Mouse (Mus musculus) neural tube, embryonic 15.5 days (tissue): ENCODE data around the gene Lamc1. TPM values are rescaled to one million over a fixed set of nuclear protein-coding genes. Genes with fewer than 3 reads are reported as not detected.

ENCODE experiments used
- ATAC-seq: fragments of 200-750 bp; cut with Nextera tagmentation; 2 replicates; pipeline ENCODE4 v1.8.0; 2017; ENCODE audit warnings: mild to moderate bottlenecking, moderate TSS enrichment, moderate library complexity; ENCODE audit not compliant: low FRiP score
- H3K27ac ChIP-seq: fragments of 300-500 bp; sonication (generic); replicated peaks from 2 replicates; pipeline ENCODE4 v1.5.1; 2015; ENCODE audit warnings: mild to moderate bottlenecking, inconsistent platforms
- H3K27me3 ChIP-seq: fragments of 300-500 bp; sonication (generic); replicated peaks from 2 replicates; pipeline ENCODE4 v1.6.1; 2015; ENCODE audit warnings: inconsistent platforms
- H3K36me3 ChIP-seq: fragments of 300-500 bp; sonication (generic); 2 replicates; pipeline ENCODE4 v1.6.1; 2015; ENCODE audit warnings: inconsistent platforms
- H3K4me1 ChIP-seq: fragments of 300-500 bp; sonication (generic); 2 replicates; pipeline ENCODE4 v1.6.1; 2015; ENCODE audit warnings: inconsistent platforms
- H3K4me2 ChIP-seq: fragments of 300-500 bp; sonication (generic); 2 replicates; pipeline ENCODE4 v1.6.1; 2015; ENCODE audit warnings: inconsistent platforms, mild to moderate bottlenecking, moderate library complexity
- H3K4me3 ChIP-seq: fragments of 300-500 bp; sonication (generic); replicated peaks from 2 replicates; pipeline ENCODE4 v1.5.1; 2015; ENCODE audit warnings: mild to moderate bottlenecking, inconsistent platforms
- H3K9ac ChIP-seq: fragments of 300-500 bp; sonication (generic); replicated peaks from 2 replicates; pipeline ENCODE4 v1.6.1; 2015; ENCODE audit warnings: mild to moderate bottlenecking, inconsistent platforms
- H3K9me3 ChIP-seq: fragments of 300-500 bp; sonication (generic); replicated peaks from 2 replicates; pipeline ENCODE4 v1.6.1; 2016; ENCODE audit warnings: inconsistent platforms
- WGBS: fragments of 180-500 bp; shearing (Covaris S2); methylation state at CpG from one replicate; pipeline ENCODE4 v1.1.7; 2015; ENCODE audit warnings: mixed read lengths; 5-methylcytosine and 5-hydroxymethylcytosine counted together
- polyA plus RNA-seq: library from polyadenylated mRNA; unstranded; fragments of >200 nt; fragmentation: Nextera tagmentation; extraction: Ambion mirVana; gene quantifications from 2 replicates; pipeline ENCODE4 v1.2.1, GENCODE M21; 2015

Lamc1 gene
- polyA plus RNA-seq, 1 experiment from 2014 or later = 17.1 TPM

- Histone ChIP-seq H3K27ac (no peak overlapping the region), H3K27me3 (no peaks in the 10 kb centered on the region), H3K4me2 (no peak overlapping the region), H3K4me1 (0 out of 2 replicates have a peak, but pooled peaks cover 11% of the 10 kb centered on the region), H3K9me3 (no peaks in the 10 kb centered on the region), H3K36me3 (no peaks in the 10 kb centered on the region), H3K4me3 (no peak overlapping the region), H3K9ac (no peak overlapping the region)
- no peak for ATAC-seq
- 75% methylated on average over 12 of the region's 12 CpGs for WGBS
These were observed 157.8 kb downstream of the Lamc1 start for GRCm38 (mm10) chr1:153174801-153175200.

- Histone ChIP-seq H3K9ac (no peak overlapping the region), H3K27ac (no peak overlapping the region), H3K9me3 (no peaks in the 10 kb centered on the region), H3K4me2 (no peak overlapping the region), H3K27me3 (no peaks in the 10 kb centered on the region), H3K36me3 (no peaks in the 10 kb centered on the region), H3K4me3 (no peak overlapping the region), H3K4me1 (0 out of 2 replicates have a peak, but pooled peaks cover 11% of the 10 kb centered on the region)
- WGBS = 66% methylated on average over 3 of the region's 3 CpGs
- no peak for ATAC-seq
These were observed 159.3 kb downstream of the Lamc1 start for GRCm38 (mm10) chr1:153173276-153173675.

DNA sequence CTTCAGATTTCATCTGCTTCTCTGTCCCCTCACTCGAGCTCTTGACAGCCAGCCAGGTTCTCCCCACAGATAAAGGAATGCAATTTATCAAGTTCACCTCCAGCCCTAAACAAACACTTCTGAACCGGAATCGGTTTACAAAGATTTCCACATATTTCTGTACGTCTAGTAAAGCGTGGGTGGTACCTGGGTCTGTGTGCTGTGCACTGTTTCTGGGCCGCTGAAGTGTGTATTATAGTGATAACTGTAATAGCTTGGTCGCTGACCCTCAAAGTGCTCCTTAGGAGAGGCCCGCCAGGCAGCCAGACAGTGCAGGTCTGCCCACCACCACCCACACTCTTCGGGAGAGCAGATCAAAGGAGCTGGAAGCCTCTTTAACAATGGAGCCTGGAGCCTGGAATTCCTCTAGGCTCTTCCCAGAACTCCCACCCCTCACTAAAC lies 160.3 kb downstream of the Lamc1 start:
- H3K4me3 ChIP-seq = no peak overlapping the region
- H3K36me3 ChIP-seq = no peaks in the 10 kb centered on the region
- no peaks in the 10 kb centered on the region for H3K9me3 ChIP-seq
- H3K4me2 ChIP-seq = no peak overlapping the region
- 0 out of 2 replicates have a peak, but pooled peaks cover 11% of the 10 kb centered on the region for H3K4me1 ChIP-seq
- WGBS = 28% methylated on average over 9 of the region's 9 CpGs
- H3K27ac ChIP-seq = no peak overlapping the region
- H3K9ac ChIP-seq = no peak overlapping the region
- no peak for ATAC-seq
- H3K27me3 ChIP-seq = no peaks in the 10 kb centered on the region

- no peak overlapping the region for H3K27ac ChIP-seq
- no peak overlapping the region for H3K4me3 ChIP-seq
- H3K9me3 ChIP-seq = no peaks in the 10 kb centered on the region
- no peak for ATAC-seq
- 76% methylated on average over 10 of the region's 10 CpGs for WGBS
- no peaks in the 10 kb centered on the region for H3K36me3 ChIP-seq
- H3K4me2 ChIP-seq = no peak overlapping the region
- no peaks in the 10 kb centered on the region for H3K27me3 ChIP-seq
- no peak overlapping the region for H3K9ac ChIP-seq
- H3K4me1 ChIP-seq = 0 out of 2 replicates have a peak, but pooled peaks cover 11% of the 10 kb centered on the region
These were observed 161.6 kb downstream of the Lamc1 start for GRCm38 (mm10) chr1:153171011-153171410.

Other genes starting within 250 kb of the Lamc1 start
- 1.6 and 3.9 TPM in 2 replicates for gene Lamc2, start 146.3 kb downstream of the Lamc1 start, polyA plus RNA-seq
- gene Shcbp1l, start 92.4 kb upstream of the Lamc1 start, polyA plus RNA-seq = 0.43 and 0.75 TPM in 2 replicates
- 27.0 and 27.5 TPM in 2 replicates for gene Dhx9, start 154.9 kb upstream of the Lamc1 start, polyA plus RNA-seq
- 14.4 and 16.9 TPM in 2 replicates for gene Npl, start 217.3 kb upstream of the Lamc1 start, polyA plus RNA-seq